Mouse (Mus musculus): ENCODE measurements around the gene Epor. TPM values are rescaled to one million over a fixed set of nuclear protein-coding genes. Genes with fewer than 3 reads are reported as not detected.

Epor gene
- polyA plus RNA-seq, 1 experiment from 2014 or later, result 144 TPM

GRCm38 (mm10) chr9:21936692-21937570 is 26.4 kb downstream of the Epor start, which contains the start of gene Plppr2:
Plppr2 (plus strand) TSS chr9:21937033.
- H3K4me1 ChIP-seq (replicated peaks), result peaks cover 27% of the 10 kb centered on the region
- peak within 1 kb of the TSS; percentile 29; the same call in 1 of the 2 replicates for H3K9ac ChIP-seq
- H3K4me2 ChIP-seq, result peak within 1 kb of the TSS; percentile 75
- H3K27ac ChIP-seq, result no peak within 1 kb of the TSS
- peaks cover 16% of the 10 kb centered on the region for H3K27me3 ChIP-seq
- 3% methylated on average over 42 of the region's 43 CpGs for WGBS (ENCODE audit: insufficient replicate concordance)
- peak within 1 kb of the TSS; percentile 56 for H3K4me3 ChIP-seq (replicated peaks)
- 0 out of 2 replicates have a peak, but pooled peaks cover 2% of the 10 kb centered on the region for H3K36me3 ChIP-seq
- peak; percentile 93 for ATAC-seq (ENCODE audit: low read depth)
- peak; percentile 89 for DNase-seq
- no peaks in the 10 kb centered on the region for H3K9me3 ChIP-seq (replicated peaks)

GRCm38 (mm10) chr9:21935466-21936131 is 27.7 kb downstream of the Epor start:
- H3K27me3 ChIP-seq, result peaks cover 16% of the 10 kb centered on the region

GRCm38 (mm10) chr9:21934021-21934420 is 29.3 kb downstream of the Epor start:
- ATAC-seq (ENCODE audit: low read depth), result no peak
- no peak for DNase-seq
- H3K9me3 ChIP-seq (replicated peaks), result no peaks in the 10 kb centered on the region
- no peak overlapping the region for H3K27ac ChIP-seq
- H3K4me2 ChIP-seq, result no peak overlapping the region
- H3K36me3 ChIP-seq, result no peaks in the 10 kb centered on the region
- no peak overlapping the region for H3K9ac ChIP-seq
- WGBS (ENCODE audit: insufficient replicate concordance), result 73% methylated on average over 12 of the region's 12 CpGs
- H3K4me1 ChIP-seq (replicated peaks), result peaks cover 32% of the 10 kb centered on the region
- H3K4me3 ChIP-seq (replicated peaks), result no peak overlapping the region
- H3K27me3 ChIP-seq, result peaks cover 16% of the 10 kb centered on the region

More at GRCm38 (mm10) chr9:21935466-21936131, 27.7 kb downstream of the Epor start:
- 0 out of 2 replicates have a peak, but pooled peaks cover under 1% of the 10 kb centered on the region for H3K36me3 ChIP-seq
- H3K27ac ChIP-seq, result no peak overlapping the region
- 50% methylated on average over 7 of the region's 7 CpGs for WGBS (ENCODE audit: insufficient replicate concordance)
- ATAC-seq (ENCODE audit: low read depth) (no peak), DNase-seq (no peak)
- H3K9me3 ChIP-seq (replicated peaks), result no peaks in the 10 kb centered on the region
- no peak overlapping the region for H3K4me3 ChIP-seq (replicated peaks)
- no peak overlapping the region for H3K9ac ChIP-seq
- peaks cover 32% of the 10 kb centered on the region for H3K4me1 ChIP-seq (replicated peaks)
- H3K4me2 ChIP-seq, result no peak overlapping the region

- peaks cover 35% of the 10 kb centered on the region for H3K4me1 ChIP-seq (replicated peaks)
- H3K36me3 ChIP-seq, result no peaks in the 10 kb centered on the region
- H3K4me2 ChIP-seq, result no peak overlapping the region
- no peak overlapping the region for H3K4me3 ChIP-seq (replicated peaks)
- peaks cover 16% of the 10 kb centered on the region for H3K27me3 ChIP-seq
- no peak overlapping the region for H3K27ac ChIP-seq
- no peak for DNase-seq
- H3K9me3 ChIP-seq (replicated peaks), result no peaks in the 10 kb centered on the region
- ATAC-seq (ENCODE audit: low read depth), result no peak
- 41% methylated on average over 12 of the region's 12 CpGs for WGBS (ENCODE audit: insufficient replicate concordance)
- H3K9ac ChIP-seq, result no peak overlapping the region
Measured at GRCm38 (mm10) chr9:21932445-21933137, 30.7 kb downstream of the Epor start.

- DNase-seq, result no peak
- no peak for ATAC-seq (ENCODE audit: low read depth)
- H3K36me3 ChIP-seq, result no peaks in the 10 kb centered on the region
- H3K4me1 ChIP-seq (replicated peaks), result peaks cover 38% of the 10 kb centered on the region
- no peak overlapping the region for H3K4me2 ChIP-seq
- no peaks in the 10 kb centered on the region for H3K9me3 ChIP-seq (replicated peaks)
- H3K27me3 ChIP-seq, result peaks cover 16% of the 10 kb centered on the region
- H3K27ac ChIP-seq, result no peak overlapping the region
- no peak overlapping the region for H3K4me3 ChIP-seq (replicated peaks)
- WGBS (ENCODE audit: insufficient replicate concordance), result 48% methylated on average over 2 of the region's 2 CpGs
- no peak overlapping the region for H3K9ac ChIP-seq
Measured at GRCm38 (mm10) chr9:21932006-21932405, 31.3 kb downstream of the Epor start.

GRCm38 (mm10) chr9:21929208-21929607 is 34.1 kb downstream of the Epor start:
- Histone ChIP-seq H3K27me3 (peaks cover 2% of the 10 kb centered on the region), H3K4me3 (replicated peaks) (no peak overlapping the region), H3K4me2 (no peak overlapping the region), H3K27ac (no peak overlapping the region), H3K9ac (no peak overlapping the region), H3K36me3 (no peaks in the 10 kb centered on the region; the same call in 1 of the 2 replicates), H3K9me3 (replicated peaks) (no peaks in the 10 kb centered on the region), H3K4me1 (replicated peaks) (peaks cover 49% of the 10 kb centered on the region)
- WGBS (ENCODE audit: insufficient replicate concordance), result 68% methylated on average over 3 of the region's 3 CpGs
- DNase-seq, result no peak
- no peak for ATAC-seq (ENCODE audit: low read depth)

GRCm38 (mm10) chr9:21927208-21927753 is 36.0 kb downstream of the Epor start, which contains the start of the genes Ccdc159 and Tmem205:
Ccdc159 (plus strand) TSS chr9:21927471.
Tmem205 (minus strand) TSS chr9:21927556.
- Histone ChIP-seq H3K9me3 (replicated peaks) (no peaks in the 10 kb centered on the region), H3K4me2 (peak within 1 kb of the TSS; percentile 59), H3K36me3 (no peaks in the 10 kb centered on the region; the same call in 1 of the 2 replicates), H3K9ac (peak within 1 kb of the TSS; percentile 59), H3K27ac (0 out of 2 replicates have a peak within 1 kb of the TSS, but pooled peaks have one; percentile 15), H3K4me1 (replicated peaks) (peaks cover 50% of the 10 kb centered on the region), H3K4me3 (replicated peaks) (peak within 1 kb of the TSS; percentile 57), H3K27me3 (no peaks in the 10 kb centered on the region)
- DNase-seq (peak; percentile 75), ATAC-seq (ENCODE audit: low read depth) (peak; percentile 81)
- WGBS (ENCODE audit: insufficient replicate concordance), result 0% methylated on average over 28 of the region's 28 CpGs

GRCm38 (mm10) chr9:21926784-21927183 is 36.5 kb downstream of the Epor start:
- Histone ChIP-seq H3K4me2 (peak overlapping the region; percentile 59), H3K27ac (0 out of 2 replicates have a peak overlapping the region, but pooled peaks have one; percentile 15), H3K4me3 (replicated peaks) (peak overlapping the region; percentile 57), H3K4me1 (replicated peaks) (peaks cover 45% of the 10 kb centered on the region), H3K9ac (peak overlapping the region; percentile 59), H3K27me3 (no peaks in the 10 kb centered on the region), H3K9me3 (replicated peaks) (no peaks in the 10 kb centered on the region), H3K36me3 (peaks cover 1% of the 10 kb centered on the region; the same call in 1 of the 2 replicates)
- ATAC-seq (ENCODE audit: low read depth) (no peak), DNase-seq (no peak)
- 3% methylated on average over 6 of the region's 6 CpGs for WGBS (ENCODE audit: insufficient replicate concordance)

GRCm38 (mm10) chr9:21926155-21926554 is 37.2 kb downstream of the Epor start:
- WGBS (ENCODE audit: insufficient replicate concordance), result 64% methylated on average over 6 of the region's 6 CpGs
- no peak for DNase-seq

GRCm38 (mm10) chr9:21925506-21925905 is 37.8 kb downstream of the Epor start:
- Histone ChIP-seq H3K36me3 (peaks cover 5% of the 10 kb centered on the region; the same call in 1 of the 2 replicates), H3K27ac (no peak overlapping the region), H3K9me3 (replicated peaks) (no peaks in the 10 kb centered on the region), H3K27me3 (no peaks in the 10 kb centered on the region), H3K4me2 (peak overlapping the region; percentile 59; the same call in 1 of the 2 replicates), H3K4me1 (replicated peaks) (peaks cover 41% of the 10 kb centered on the region), H3K4me3 (replicated peaks) (no peak overlapping the region), H3K9ac (no peak overlapping the region)
- ATAC-seq (ENCODE audit: low read depth) (no peak), DNase-seq (no peak)
- WGBS (ENCODE audit: insufficient replicate concordance), result 86% methylated on average over 1 of the region's 1 CpGs

More at GRCm38 (mm10) chr9:21926155-21926554, 37.2 kb downstream of the Epor start:
- H3K9ac ChIP-seq, result no peak overlapping the region
- peak overlapping the region; percentile 59 for H3K4me2 ChIP-seq
- 0 out of 2 replicates have a peak overlapping the region, but pooled peaks have one; percentile 15 for H3K27ac ChIP-seq
- H3K4me3 ChIP-seq (replicated peaks), result peak overlapping the region; percentile 57
- peaks cover 41% of the 10 kb centered on the region for H3K4me1 ChIP-seq (replicated peaks)
- H3K27me3 ChIP-seq, result no peaks in the 10 kb centered on the region
- no peaks in the 10 kb centered on the region for H3K9me3 ChIP-seq (replicated peaks)
- ATAC-seq (ENCODE audit: low read depth), result no peak
- peaks cover 5% of the 10 kb centered on the region; the same call in 1 of the 2 replicates for H3K36me3 ChIP-seq

All from liver, embryonic 13.5 days (tissue).